Mouse (Mus musculus) megakaryocyte, embryonic 14.5 days (primary cell): ENCODE measurements at regions not wholly inside any gene's neighbourhood (a gene's known extent, or its start where the extent isn't known, plus 50 kb on each side); places are given as distances from the start of the nearest gene placed in this dataset.

ENCODE experiments used
- H3K27me3 ChIP-seq: replicated peaks from 2 replicates; pipeline ENCODE3; 2012; ENCODE audit warnings: inconsistent platforms
- H3K36me3 ChIP-seq: replicated peaks from 2 replicates; pipeline ENCODE3; 2012; ENCODE audit warnings: low read length, inconsistent platforms, mixed read lengths
- H3K4me1 ChIP-seq: 2 replicates; pipeline ENCODE4 v1.6.1; 2012; ENCODE audit warnings: inconsistent platforms
- H3K4me3 ChIP-seq: replicated peaks from 2 replicates; pipeline ENCODE3; 2012; ENCODE audit warnings: moderate library complexity, mild to moderate bottlenecking, inconsistent platforms
- H3K9me3 ChIP-seq: 2 replicates; pipeline ENCODE4 v1.6.1; 2012; ENCODE audit warnings: inconsistent platforms
- FLI1 ChIP-seq: IDR thresholded peaks from 2 replicates; pipeline ENCODE4 v1.6.1; 2012; ENCODE audit warnings: low read length, inconsistent platforms, mixed read lengths
- GATA1 ChIP-seq: IDR thresholded peaks from 3 replicates; pipeline ENCODE4 v1.6.1; 2012; ENCODE audit warnings: mixed read lengths, low read length, inconsistent platforms, borderline replicate concordance

DNA sequence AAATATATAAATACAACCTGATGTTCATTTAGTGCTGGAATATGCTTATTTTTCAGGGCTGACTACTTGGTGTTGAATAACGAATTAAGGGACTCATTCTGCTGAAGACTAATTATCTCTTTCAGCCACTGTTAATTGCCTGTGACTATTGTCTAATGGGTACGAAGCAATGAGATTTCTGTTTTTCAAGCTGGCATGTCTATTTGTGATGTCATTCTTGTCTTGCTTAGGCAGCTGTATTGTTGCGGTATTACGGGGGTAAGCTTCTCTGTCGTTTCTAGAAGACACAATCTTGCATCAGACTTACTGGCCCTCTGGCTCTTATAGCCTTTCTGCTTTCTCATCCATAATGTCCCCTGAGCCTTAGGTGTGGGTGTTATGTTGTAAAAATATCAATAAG, 70.7 kb upstream of the Otogl start:
- no peaks in the 10 kb centered on the region for H3K9me3 ChIP-seq

DNA sequence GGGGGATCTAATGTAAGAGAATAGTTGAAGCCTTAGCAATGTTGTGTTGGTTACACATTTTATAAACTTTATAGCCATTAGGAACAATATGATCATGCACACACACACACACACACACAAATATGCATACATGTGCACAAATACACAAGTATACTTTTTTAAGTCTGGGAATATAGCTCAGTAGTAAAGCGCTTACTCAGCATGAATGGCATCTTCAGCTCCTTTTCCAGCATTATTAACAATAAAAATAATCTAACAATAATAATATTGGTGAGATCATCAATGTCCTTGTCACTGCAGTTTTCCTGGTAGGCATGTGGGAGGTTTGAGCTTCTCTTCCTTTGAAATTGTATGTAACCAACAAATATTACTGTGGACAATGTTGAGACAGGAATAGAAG, 70.1 kb upstream of the Otogl start:
- Histone ChIP-seq H3K9me3 (no peaks in the 10 kb centered on the region), H3K27me3 (no peaks in the 10 kb centered on the region), H3K36me3 (no peaks in the 10 kb centered on the region), H3K4me3 (no peak overlapping the region), H3K4me1 (peaks cover 10% of the 10 kb centered on the region)
- TF ChIP-seq GATA1 (no peak), FLI1 (no peak)

More for the DNA sequence above, 70.7 kb upstream of the Otogl start:
- Histone ChIP-seq H3K27me3 (no peaks in the 10 kb centered on the region), H3K36me3 (no peaks in the 10 kb centered on the region), H3K4me3 (no peak overlapping the region), H3K4me1 (peaks cover 5% of the 10 kb centered on the region)
- no peak for TF ChIP-seq FLI1
- no peak for TF ChIP-seq GATA1

- Histone ChIP-seq H3K36me3 (no peaks in the 10 kb centered on the region), H3K4me3 (no peak overlapping the region)
- TF ChIP-seq GATA1, result no peak
- TF ChIP-seq FLI1, result no peak
Measured at GRCm38 (mm10) chr10:107976392-107976965, 64.5 kb upstream of the Otogl start.

DNA sequence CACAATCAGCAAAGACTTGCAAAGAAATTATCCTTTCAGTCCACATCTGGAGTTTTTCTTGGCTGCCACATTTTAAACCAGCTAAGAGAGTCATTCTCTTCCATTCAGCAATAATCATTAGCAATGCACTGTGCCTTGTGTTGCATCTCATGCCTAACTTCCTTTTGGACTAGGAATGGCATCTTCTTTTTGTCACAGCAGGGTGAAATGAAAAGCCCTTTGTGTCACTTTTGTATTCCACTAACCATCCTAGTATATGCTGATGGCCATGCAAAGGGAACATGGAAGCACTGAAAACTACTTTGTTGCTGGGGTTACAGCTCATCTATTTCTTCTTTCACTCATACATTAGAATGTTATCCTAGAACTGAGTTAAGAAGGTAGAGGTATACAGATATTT, 59.8 kb upstream of the Otogl start:
- H3K9me3 ChIP-seq, result no peaks in the 10 kb centered on the region
- H3K4me1 ChIP-seq, result peaks cover 28% of the 10 kb centered on the region
- TF ChIP-seq FLI1 (no peak), GATA1 (no peak)
- no peaks in the 10 kb centered on the region for H3K27me3 ChIP-seq
- H3K36me3 ChIP-seq, result no peaks in the 10 kb centered on the region
- H3K4me3 ChIP-seq, result no peak overlapping the region

More at GRCm38 (mm10) chr10:107976392-107976965, 64.5 kb upstream of the Otogl start:
- H3K9me3 ChIP-seq, result no peaks in the 10 kb centered on the region
- peaks cover 17% of the 10 kb centered on the region for H3K4me1 ChIP-seq
- no peaks in the 10 kb centered on the region for H3K27me3 ChIP-seq

GRCm38 (mm10) chr10:107966996-107967395, 55.1 kb upstream of the Otogl start:
- H3K9me3 ChIP-seq, result no peaks in the 10 kb centered on the region
- H3K27me3 ChIP-seq, result no peaks in the 10 kb centered on the region
- TF ChIP-seq FLI1 (no peak), GATA1 (no peak)
- peaks cover 23% of the 10 kb centered on the region for H3K4me1 ChIP-seq
- H3K4me3 ChIP-seq, result peak overlapping the region; percentile 71
- no peaks in the 10 kb centered on the region for H3K36me3 ChIP-seq

DNA sequence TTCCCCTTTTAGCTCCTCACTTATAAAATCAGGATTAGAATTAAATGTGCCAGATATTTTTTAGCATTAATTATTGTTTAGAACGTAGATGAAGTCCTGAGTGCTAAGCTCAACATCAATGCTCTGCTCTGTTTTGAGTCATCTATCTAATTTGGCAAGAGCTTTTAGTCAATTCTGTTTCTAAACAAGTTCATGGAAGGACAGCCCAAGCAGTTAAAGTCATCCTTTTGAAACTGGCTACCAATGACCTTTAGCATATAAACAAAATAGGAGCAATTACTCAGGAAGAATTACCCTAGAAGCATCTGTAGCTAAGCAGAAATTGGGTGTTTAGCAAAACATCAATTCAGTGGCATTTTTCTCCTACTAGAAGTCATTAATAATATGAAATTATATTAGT, 52.1 kb upstream of the Otogl start:
- Histone ChIP-seq H3K9me3 (0 out of 2 replicates have a peak, but pooled peaks cover 4% of the 10 kb centered on the region), H3K4me3 (no peak overlapping the region), H3K36me3 (no peaks in the 10 kb centered on the region), H3K27me3 (no peaks in the 10 kb centered on the region), H3K4me1 (peaks cover 27% of the 10 kb centered on the region)
- no peak for TF ChIP-seq FLI1
- TF ChIP-seq GATA1, result no peak

- Histone ChIP-seq H3K9me3 (0 out of 2 replicates have a peak, but pooled peaks cover 4% of the 10 kb centered on the region), H3K4me1 (peaks cover 17% of the 10 kb centered on the region), H3K27me3 (no peaks in the 10 kb centered on the region), H3K36me3 (no peaks in the 10 kb centered on the region), H3K4me3 (no peak overlapping the region)
- TF ChIP-seq GATA1, result no peak
- no peak for TF ChIP-seq FLI1
Measured at GRCm38 (mm10) chr10:107962130-107962529, 50.2 kb upstream of the Otogl start.
